Mouse (Mus musculus): ENCODE data around the gene Golga5. TPM values are rescaled to one million over a fixed set of nuclear protein-coding genes. Genes with fewer than 3 reads are reported as not detected.
"Not testable (repeated sequence)": the region's sequence is repeated elsewhere in the genome, so short reads cannot be mapped to it uniquely, and the experiment has no call there.

The Golga5 gene
- polyA plus RNA-seq, 1 experiment from 2014 or later = 35.2 TPM

- Histone ChIP-seq H3K9me3 (no peaks in the 10 kb centered on the region), H3K4me2 (replicated peaks) (no peak overlapping the region), H3K27me3 (no peaks in the 10 kb centered on the region), H3K36me3 (no peaks in the 10 kb centered on the region), H3K4me3 (no peak overlapping the region), H3K27ac (replicated peaks) (no peak overlapping the region), H3K9ac (replicated peaks) (no peak overlapping the region), H3K4me1 (no peaks in the 10 kb centered on the region)
- ATAC-seq (ENCODE audit: low FRiP score, low read depth) = no peak
- 81% methylated on average over 8 of the region's 8 CpGs for WGBS
Observed at GRCm38 (mm10) chr12:102451126-102451851, 17.6 kb upstream of the Golga5 start.

DNA sequence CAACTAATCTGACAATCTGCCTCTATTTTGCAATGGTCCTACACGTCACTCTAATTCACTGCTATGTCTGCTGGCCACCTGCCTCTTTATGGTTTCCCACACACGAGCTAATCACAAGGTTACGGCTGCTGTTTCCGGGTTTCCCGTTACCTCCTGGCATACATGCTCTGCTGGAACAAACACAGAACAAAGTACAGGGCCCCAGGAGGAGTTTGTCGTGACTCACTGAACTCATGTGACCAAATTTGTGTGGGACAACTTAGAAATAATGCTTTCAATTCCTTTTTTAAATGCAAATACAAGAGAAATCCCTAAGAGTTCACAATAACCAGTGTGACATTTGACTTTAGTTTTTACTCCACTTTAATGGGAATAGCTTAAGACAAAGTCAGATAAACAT lies 15.4 kb upstream of the Golga5 start:
- Histone ChIP-seq H3K36me3 (no peaks in the 10 kb centered on the region), H3K9me3 (no peaks in the 10 kb centered on the region), H3K27ac (replicated peaks) (no peak overlapping the region), H3K27me3 (no peaks in the 10 kb centered on the region), H3K4me3 (no peak overlapping the region), H3K4me2 (replicated peaks) (no peak overlapping the region), H3K4me1 (no peaks in the 10 kb centered on the region), H3K9ac (replicated peaks) (no peak overlapping the region)
- 71% methylated on average over 6 of the region's 6 CpGs for WGBS
- ATAC-seq (ENCODE audit: low FRiP score, low read depth) = no peak

GRCm38 (mm10) chr12:102456467-102457193 lies 12.3 kb upstream of the Golga5 start:
- no peaks in the 10 kb centered on the region for H3K36me3 ChIP-seq
- ATAC-seq (ENCODE audit: low FRiP score, low read depth) = no peak
- H3K4me3 ChIP-seq = no peak overlapping the region
- no peak overlapping the region for H3K9ac ChIP-seq (replicated peaks)
- H3K27ac ChIP-seq (replicated peaks) = no peak overlapping the region
- WGBS = 82% methylated on average over 6 of the region's 7 CpGs
- no peaks in the 10 kb centered on the region for H3K9me3 ChIP-seq
- no peaks in the 10 kb centered on the region for H3K4me1 ChIP-seq
- no peaks in the 10 kb centered on the region for H3K27me3 ChIP-seq
- H3K4me2 ChIP-seq (replicated peaks) = no peak overlapping the region

GRCm38 (mm10) chr12:102460014-102460413 lies 8.9 kb upstream of the Golga5 start:
- Histone ChIP-seq H3K27me3 (no peaks in the 10 kb centered on the region), H3K4me3 (no peak overlapping the region), H3K4me1 (no peaks in the 10 kb centered on the region), H3K27ac (replicated peaks) (no peak overlapping the region), H3K9me3 (no peaks in the 10 kb centered on the region), H3K9ac (replicated peaks) (no peak overlapping the region), H3K36me3 (no peaks in the 10 kb centered on the region), H3K4me2 (replicated peaks) (no peak overlapping the region)
- ATAC-seq (ENCODE audit: low FRiP score, low read depth) = no peak
- 73% methylated on average over 5 of the region's 5 CpGs for WGBS

- Histone ChIP-seq H3K36me3 (no peaks in the 10 kb centered on the region), H3K27me3 (no peaks in the 10 kb centered on the region), H3K9ac (replicated peaks) (no peak overlapping the region), H3K27ac (replicated peaks) (no peak overlapping the region), H3K4me3 (no peak overlapping the region), H3K4me2 (replicated peaks) (no peak overlapping the region), H3K4me1 (no peaks in the 10 kb centered on the region), H3K9me3 (no peaks in the 10 kb centered on the region)
- ATAC-seq (ENCODE audit: low FRiP score, low read depth) = no peak
- 69% methylated on average over 5 of the region's 5 CpGs for WGBS
Observed at GRCm38 (mm10) chr12:102461177-102461576, 7.8 kb upstream of the Golga5 start.

DNA sequence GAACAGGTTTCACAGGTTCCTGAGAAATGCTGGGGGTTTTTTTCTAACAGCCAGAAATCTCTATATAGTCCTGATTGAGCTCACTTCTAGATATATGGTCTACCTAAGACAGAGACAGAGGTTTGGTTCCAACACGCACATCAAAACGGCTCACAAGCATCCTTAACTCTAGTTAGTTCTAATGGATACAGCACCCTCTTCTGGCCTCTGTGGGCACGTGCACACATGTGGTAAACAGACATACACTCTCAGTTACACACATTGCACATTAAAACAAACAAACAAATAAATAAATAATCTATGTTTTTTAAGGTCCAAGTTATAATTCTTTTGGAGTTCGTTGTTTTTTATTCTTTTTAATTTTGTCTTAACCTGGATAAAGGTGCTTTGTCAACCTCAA lies 4.3 kb upstream of the Golga5 start:
- no peak overlapping the region for H3K4me2 ChIP-seq (replicated peaks)
- 61% methylated on average over 4 of the region's 4 CpGs for WGBS
- no peaks in the 10 kb centered on the region for H3K9me3 ChIP-seq
- no peaks in the 10 kb centered on the region for H3K27me3 ChIP-seq
- no peak overlapping the region for H3K4me3 ChIP-seq
- no peaks in the 10 kb centered on the region for H3K36me3 ChIP-seq
- ATAC-seq (ENCODE audit: low FRiP score, low read depth) = no peak
- no peak overlapping the region for H3K27ac ChIP-seq (replicated peaks)
- no peak overlapping the region for H3K9ac ChIP-seq (replicated peaks)
- H3K4me1 ChIP-seq = peaks cover 1% of the 10 kb centered on the region; the same call in 1 of the 2 replicates

GRCm38 (mm10) chr12:102468136-102468535 lies 799 bp upstream of the Golga5 start:
- 96% methylated on average over 1 of the region's 1 CpGs for WGBS
- Histone ChIP-seq H3K9ac (replicated peaks) (no peak overlapping the region), H3K27ac (replicated peaks) (no peak overlapping the region), H3K36me3 (peaks cover 6% of the 10 kb centered on the region; the same call in 1 of the 2 replicates), H3K4me3 (no peak overlapping the region), H3K4me2 (replicated peaks) (no peak overlapping the region), H3K4me1 (peaks cover 6% of the 10 kb centered on the region; the same call in 1 of the 2 replicates), H3K9me3 (no peaks in the 10 kb centered on the region), H3K27me3 (no peaks in the 10 kb centered on the region)
- no peak for ATAC-seq (ENCODE audit: low FRiP score, low read depth)

- H3K27ac ChIP-seq (replicated peaks) = no peak overlapping the region
- H3K4me1 ChIP-seq = peaks cover 6% of the 10 kb centered on the region; the same call in 1 of the 2 replicates
- no peaks in the 10 kb centered on the region for H3K27me3 ChIP-seq
- H3K4me2 ChIP-seq (replicated peaks) = no peak overlapping the region
- no peak for ATAC-seq (ENCODE audit: low FRiP score, low read depth)
- no peak overlapping the region for H3K9ac ChIP-seq (replicated peaks)
- WGBS = 94% methylated on average over 7 of the region's 7 CpGs
- no peaks in the 10 kb centered on the region for H3K9me3 ChIP-seq
- H3K36me3 ChIP-seq = peaks cover 46% of the 10 kb centered on the region
- no peak overlapping the region for H3K4me3 ChIP-seq
Observed at GRCm38 (mm10) chr12:102474411-102474810, 5.5 kb downstream of the Golga5 start.

DNA sequence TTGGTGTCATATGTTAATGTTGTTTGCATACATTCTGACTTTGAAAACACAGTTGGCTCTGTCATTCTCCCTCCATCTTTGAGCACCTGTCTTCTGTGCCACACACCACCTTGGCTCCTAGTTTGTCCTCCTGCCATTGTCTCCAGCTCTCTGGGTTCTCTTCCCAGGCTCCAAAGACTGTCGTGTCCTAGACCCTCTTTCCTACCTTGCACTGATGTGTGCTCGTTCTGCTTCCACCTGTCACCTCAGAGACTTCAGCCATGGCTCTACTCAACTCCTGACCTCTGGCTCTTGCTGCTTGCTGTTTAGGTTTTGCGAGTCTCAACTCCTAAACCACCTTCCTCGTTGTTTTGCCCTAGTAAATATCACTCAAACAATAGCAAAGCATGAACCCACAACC lies 11.5 kb downstream of the Golga5 start:
- H3K4me1 ChIP-seq = no peaks in the 10 kb centered on the region
- H3K4me2 ChIP-seq (replicated peaks) = no peak overlapping the region
- H3K27me3 ChIP-seq = no peaks in the 10 kb centered on the region
- H3K9me3 ChIP-seq = no peaks in the 10 kb centered on the region
- no peak overlapping the region for H3K27ac ChIP-seq (replicated peaks)
- H3K9ac ChIP-seq (replicated peaks) = no peak overlapping the region
- WGBS = 87% methylated on average over 4 of the region's 4 CpGs
- H3K4me3 ChIP-seq = no peak overlapping the region
- ATAC-seq (ENCODE audit: low FRiP score, low read depth) = no peak
- peaks cover 73% of the 10 kb centered on the region for H3K36me3 ChIP-seq

DNA sequence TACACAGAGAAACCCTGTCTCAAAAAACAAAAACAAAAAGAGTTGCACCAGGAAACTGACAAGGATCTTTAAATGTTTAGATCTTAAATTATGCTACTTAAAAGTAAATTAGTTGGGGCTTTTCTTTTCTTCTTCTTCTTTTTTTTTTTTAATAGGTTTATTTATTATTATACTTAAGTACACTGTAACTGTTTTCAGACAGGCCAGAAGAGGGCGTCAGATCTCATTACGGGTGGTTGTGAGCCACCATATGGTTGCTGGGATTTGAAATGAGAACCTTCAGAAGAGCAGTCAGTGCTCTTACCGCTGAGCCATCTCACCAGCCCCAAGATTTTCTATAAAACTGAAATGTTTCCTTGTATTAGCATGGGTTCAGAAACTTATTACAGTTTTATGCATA lies 16.0 kb downstream of the Golga5 start:
- no peaks in the 10 kb centered on the region for H3K4me1 ChIP-seq
- H3K27ac ChIP-seq (replicated peaks) = no peak overlapping the region
- WGBS = 65% methylated on average over 3 of the region's 3 CpGs
- ATAC-seq (ENCODE audit: low FRiP score, low read depth) = no peak
- no peaks in the 10 kb centered on the region for H3K27me3 ChIP-seq
- H3K4me3 ChIP-seq = no peak overlapping the region
- peaks cover 75% of the 10 kb centered on the region for H3K36me3 ChIP-seq
- no peak overlapping the region for H3K4me2 ChIP-seq (replicated peaks)
- H3K9me3 ChIP-seq = no peaks in the 10 kb centered on the region
- H3K9ac ChIP-seq (replicated peaks) = no peak overlapping the region

GRCm38 (mm10) chr12:102491911-102492310 lies 23.0 kb downstream of the Golga5 start:
- Histone ChIP-seq H3K4me2 (replicated peaks) (no peak overlapping the region), H3K27ac (replicated peaks) (no peak overlapping the region)

GRCm38 (mm10) chr12:102495754-102496153 lies 26.8 kb downstream of the Golga5 start:
- H3K27ac ChIP-seq (replicated peaks); ATAC-seq (ENCODE audit: low FRiP score, low read depth); H3K9ac ChIP-seq (replicated peaks); H3K27me3 ChIP-seq; H3K9me3 ChIP-seq; H3K4me3 ChIP-seq; H3K4me1 ChIP-seq; H3K4me2 ChIP-seq (replicated peaks): not testable (repeated sequence)
- H3K36me3 ChIP-seq = peaks cover 69% of the 10 kb centered on the region
- WGBS = 89% methylated on average over 6 of the region's 6 CpGs

More at GRCm38 (mm10) chr12:102491911-102492310, 23.0 kb downstream of the Golga5 start:
- Histone ChIP-seq H3K27me3 (no peaks in the 10 kb centered on the region), H3K4me3 (no peak overlapping the region), H3K9ac (replicated peaks) (no peak overlapping the region), H3K4me1 (no peaks in the 10 kb centered on the region), H3K36me3 (peaks cover 77% of the 10 kb centered on the region), H3K9me3 (no peaks in the 10 kb centered on the region)
- no peak for ATAC-seq (ENCODE audit: low FRiP score, low read depth)
- 86% methylated on average over 5 of the region's 5 CpGs for WGBS

Data from midbrain, embryonic 12.5 days (tissue).